Mouse (Mus musculus) heart, postnatal 14 days (tissue): ENCODE data around the gene Trim2. TPM values are rescaled to one million over a fixed set of nuclear protein-coding genes. Genes with fewer than 3 reads are reported as not detected.
A peak's percentile ranks its signal among the peaks of the same experiment; 100 is the strongest.

Experiments used
- DNase-seq, 2 experiments: peaks; one replicate each; pipeline ENCODE4 v3.0.0; 2021 to 2022
- intact Hi-C: fragments of 180-260 bp; cut with DNase I; formaldehyde crosslinking; loops from one replicate; pipeline ENCODE4 v1.15.1; 2025
- total RNA-seq, 2 experiments: library from RNA; stranded (reverse); gene quantifications; 2 replicates each; pipeline ENCODE4 v1.2.3; 2021

Gene Trim2
- total RNA-seq, 2 experiments from 2014 or later, result 6.9 to 8.5 TPM

DNA sequence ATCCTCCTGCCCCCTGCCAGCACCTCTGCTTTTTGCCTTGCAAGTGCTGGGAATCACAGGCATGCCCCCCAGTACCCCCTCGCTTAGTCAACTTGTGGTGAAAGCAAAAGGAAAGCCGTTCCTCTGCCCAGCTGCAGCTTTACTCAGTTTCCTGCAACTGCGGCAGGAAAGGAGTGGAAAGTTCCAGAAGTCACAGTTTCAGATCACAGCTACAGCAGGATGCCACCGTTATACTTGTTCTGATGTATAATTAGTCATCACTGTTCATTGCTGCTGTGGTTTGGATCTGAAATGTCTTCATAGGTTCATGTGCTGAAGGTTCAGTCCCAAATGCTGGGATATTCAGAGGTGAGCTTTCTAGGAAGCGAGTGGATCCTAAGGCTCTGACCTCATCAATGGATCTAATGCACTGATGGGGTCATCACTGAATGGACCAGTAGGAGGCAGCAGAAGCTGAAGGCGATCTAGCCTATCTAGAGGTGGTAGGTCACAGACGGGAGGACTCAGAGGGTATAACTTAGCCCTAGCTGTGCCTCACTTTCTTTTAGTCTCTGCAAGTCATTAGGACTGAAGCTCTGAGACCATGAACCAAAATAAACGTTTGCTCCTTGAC is 137.2 kb downstream of the Trim2 start:
- DNase-seq, result no peak
- intact Hi-C loops, result no loop called here

DNA sequence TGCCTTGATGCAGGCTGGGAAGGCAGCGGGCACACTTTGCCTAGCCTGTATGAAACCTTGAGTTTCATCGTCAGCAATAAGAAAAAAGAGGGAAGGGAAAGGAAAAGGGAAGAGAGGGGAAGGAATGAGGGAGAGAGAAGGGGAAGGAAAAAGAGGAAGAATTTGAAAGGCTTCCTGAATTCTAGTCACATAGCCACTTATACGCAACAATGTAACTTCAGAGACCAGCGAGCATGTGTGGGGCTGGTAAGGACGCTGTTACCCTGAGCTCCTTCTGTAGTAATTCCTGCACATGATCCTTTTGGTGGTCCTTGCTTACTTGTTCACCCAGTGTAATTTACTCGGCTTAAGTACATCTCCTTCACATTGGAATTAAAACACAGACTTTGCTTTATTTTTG is 137.7 kb downstream of the Trim2 start:
- intact Hi-C loops, result no loop called here
- no peak for DNase-seq

DNA sequence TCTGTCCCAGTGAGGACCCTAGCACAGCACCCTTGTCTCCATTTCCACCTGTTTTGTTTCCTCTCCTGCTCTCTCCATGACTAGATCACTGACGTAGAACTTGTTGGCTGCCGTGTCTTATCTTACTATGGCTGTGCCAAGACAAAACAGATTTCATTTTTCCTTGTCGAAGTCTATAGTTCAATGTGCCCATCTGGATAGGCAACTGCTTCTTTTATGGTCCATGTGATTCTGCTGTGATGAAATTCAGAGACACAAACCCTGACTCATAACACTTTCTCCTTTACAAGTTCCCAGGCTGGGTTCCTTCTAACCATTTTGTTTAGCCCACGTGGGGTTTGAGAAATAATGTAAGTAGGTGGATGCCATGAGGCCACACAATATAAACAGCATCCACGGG is 140.6 kb downstream of the Trim2 start:
- intact Hi-C loops, result no loop called here

DNA sequence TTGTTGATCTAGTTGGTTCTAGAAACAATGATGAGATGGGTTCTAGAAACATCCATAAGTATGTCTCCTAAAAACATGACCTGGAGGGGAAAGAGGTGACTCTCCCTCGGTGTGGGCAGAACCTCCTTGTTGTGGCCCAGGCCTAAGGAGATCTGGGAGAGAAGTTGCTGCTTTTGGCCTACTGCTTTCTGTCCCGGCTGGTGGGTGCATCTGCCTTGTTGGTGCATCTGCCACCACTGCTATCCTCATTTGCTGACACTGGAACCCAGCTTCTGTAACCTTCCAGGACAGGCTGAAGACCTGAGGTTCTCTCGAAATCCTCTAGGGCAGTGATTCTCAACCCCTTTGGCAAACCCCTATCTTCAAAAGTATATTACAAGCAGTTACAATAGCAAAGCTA is 141.3 kb downstream of the Trim2 start:
- DNase-seq, result no peak
- intact Hi-C loops, result no loop called here

More for the DNA sequence above, 140.6 kb downstream of the Trim2 start:
- no peak for DNase-seq

GRCm38 (mm10) chr3:84157559-84158350 is 148.9 kb downstream of the Trim2 start:
- no peak for DNase-seq
- intact Hi-C loops, result loop anchor here (5.0 to 10.0 kb wide), 2 partner anchors 120 to 213 kb away; no protein-coding TSS in a partner anchor

GRCm38 (mm10) chr3:84157011-84157410 is 149.7 kb downstream of the Trim2 start:
- intact Hi-C loops, result loop anchor here (5.0 to 10.0 kb wide), 2 partner anchors 120 to 212 kb away; no protein-coding TSS in a partner anchor
- DNase-seq, result no peak

DNA sequence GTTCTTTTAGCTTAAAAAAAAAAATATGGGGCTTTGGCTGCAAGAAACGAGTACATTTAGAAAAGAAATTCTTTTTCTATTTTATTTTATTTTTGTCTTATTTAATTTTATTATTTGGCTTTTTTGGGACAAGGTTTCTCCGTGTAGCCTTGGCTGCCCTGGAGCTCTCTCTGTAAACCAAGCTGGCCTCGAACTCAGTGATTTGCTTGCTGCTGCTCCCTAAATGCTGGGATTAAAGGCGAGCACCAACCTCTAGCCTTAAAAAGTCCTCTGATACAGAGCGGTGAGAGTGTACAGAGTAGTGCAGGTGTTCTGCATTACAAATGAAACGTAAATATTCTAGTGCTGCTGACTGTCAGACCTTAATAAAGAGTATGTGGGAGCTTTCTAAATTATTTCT is 150.6 kb downstream of the Trim2 start:
- no peak for DNase-seq
- intact Hi-C loops, result loop anchor here (5.0 to 10.0 kb wide), 2 partner anchors 119 to 211 kb away; no protein-coding TSS in a partner anchor

- DNase-seq, result peak; percentile 99
Measured at GRCm38 (mm10) chr3:84155558-84156006, 151.1 kb downstream of the Trim2 start, which contains the start of gene Mnd1. Gene Mnd1, minus strand, starts transcription at chr3:84155786.

GRCm38 (mm10) chr3:84155146-84155545 is 151.5 kb downstream of the Trim2 start:
- intact Hi-C loops, result loop anchor here (5.0 to 10.0 kb wide), 2 partner anchors 118 to 210 kb away; no protein-coding TSS in a partner anchor
- no peak for DNase-seq

More at GRCm38 (mm10) chr3:84155558-84156006, 151.1 kb downstream of the Trim2 start, which contains the start of gene Mnd1:
- intact Hi-C loops, result loop anchor here (5.0 to 10.0 kb wide), 2 partner anchors 118 to 211 kb away; no protein-coding TSS in a partner anchor

GRCm38 (mm10) chr3:84154721-84155141 is 151.9 kb downstream of the Trim2 start:
- intact Hi-C loops, result loop anchor here (5.0 to 10.0 kb wide), 2 partner anchors 117 to 210 kb away; no protein-coding TSS in a partner anchor
- no peak for DNase-seq

- intact Hi-C loops, result loop anchor here (10.0 kb wide), 1 partner anchor 205 kb away; no protein-coding TSS in a partner anchor
- DNase-seq, result no peak
Measured at GRCm38 (mm10) chr3:84149831-84150230, 156.8 kb downstream of the Trim2 start.

- no peak for DNase-seq
- intact Hi-C loops, result no loop called here
Measured at GRCm38 (mm10) chr3:84140947-84141346, 165.7 kb downstream of the Trim2 start.

DNA sequence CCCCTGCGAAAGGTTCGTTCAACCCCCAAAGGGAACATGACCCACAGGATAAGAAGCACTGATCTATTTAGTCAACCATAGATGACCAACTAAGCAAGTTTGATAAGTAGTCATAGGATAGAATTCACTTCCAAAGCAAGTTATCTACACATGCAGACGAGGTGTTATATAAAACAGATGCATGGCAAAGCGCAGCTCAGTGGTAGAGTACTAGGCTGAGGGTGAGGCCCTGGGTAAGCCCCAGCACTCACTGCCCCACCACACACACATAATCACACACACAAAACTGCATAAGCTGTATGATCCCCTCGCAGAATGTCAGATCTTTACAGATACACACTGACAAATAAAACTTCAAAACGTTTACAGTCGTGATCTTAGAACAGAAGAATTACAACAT is 170.2 kb downstream of the Trim2 start:
- DNase-seq, result no peak
- intact Hi-C loops, result no loop called here

DNA sequence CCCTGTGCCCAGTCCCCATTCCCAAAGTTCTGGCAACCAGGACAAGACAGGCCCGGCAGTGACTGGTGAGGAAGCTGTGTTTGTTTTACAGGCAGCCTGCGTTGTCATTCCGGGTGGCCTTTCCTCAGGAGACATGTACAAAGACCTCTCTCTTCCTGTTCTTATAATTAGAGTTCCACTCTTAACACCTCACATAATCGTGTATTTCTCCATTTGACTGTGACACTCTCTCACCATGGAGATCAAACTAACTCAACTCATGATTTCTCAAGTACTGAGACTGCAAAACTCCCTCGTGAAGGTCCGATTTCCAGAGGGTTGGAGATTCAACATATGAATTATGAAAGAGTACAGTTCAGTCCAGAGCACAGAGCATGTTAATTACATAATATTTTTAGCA is 170.7 kb downstream of the Trim2 start:
- DNase-seq, result no peak
- intact Hi-C loops, result no loop called here

DNA sequence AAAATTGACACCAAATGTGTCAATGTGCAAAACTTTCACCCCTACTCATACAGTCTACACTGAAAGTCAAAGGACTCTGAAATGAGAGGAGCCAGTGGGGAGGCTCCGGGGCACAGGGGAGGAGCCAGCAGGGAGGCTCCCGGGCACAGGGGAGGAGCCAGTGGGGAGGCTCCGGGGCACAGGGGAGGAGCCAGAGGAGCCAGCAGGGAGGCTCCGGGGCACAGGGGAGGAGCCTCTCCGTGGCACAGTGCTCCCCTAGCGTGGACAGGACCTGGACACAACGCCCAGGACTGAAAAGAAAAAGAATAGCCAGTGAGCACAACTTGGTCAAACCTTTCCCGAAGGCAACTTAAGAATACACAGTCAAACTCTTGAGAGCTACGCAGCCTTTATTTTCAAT is 171.3 kb downstream of the Trim2 start:
- no peak for DNase-seq
- intact Hi-C loops, result no loop called here

GRCm38 (mm10) chr3:84131369-84131768 is 175.3 kb downstream of the Trim2 start:
- DNase-seq, result no peak
- intact Hi-C loops, result no loop called here

DNA sequence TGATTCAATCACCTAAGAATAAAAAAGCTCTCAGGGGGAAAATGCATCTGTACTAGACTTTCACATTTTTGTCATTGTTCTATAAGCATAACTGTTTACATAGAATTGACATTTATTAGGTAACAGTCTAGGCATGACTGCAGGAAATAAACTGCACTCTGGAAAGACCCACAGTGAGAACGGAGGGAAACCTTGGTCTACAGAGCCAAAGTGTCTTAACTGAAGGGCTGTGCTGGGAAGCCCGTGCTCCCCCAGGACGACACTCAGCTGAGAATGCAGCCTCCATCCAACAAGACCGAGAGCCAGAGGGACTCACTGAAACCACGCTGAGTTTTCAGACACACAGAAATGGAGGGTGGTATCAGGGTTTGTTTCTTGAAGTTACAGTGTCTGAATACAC is 175.9 kb downstream of the Trim2 start:
- intact Hi-C loops, result no loop called here

DNA sequence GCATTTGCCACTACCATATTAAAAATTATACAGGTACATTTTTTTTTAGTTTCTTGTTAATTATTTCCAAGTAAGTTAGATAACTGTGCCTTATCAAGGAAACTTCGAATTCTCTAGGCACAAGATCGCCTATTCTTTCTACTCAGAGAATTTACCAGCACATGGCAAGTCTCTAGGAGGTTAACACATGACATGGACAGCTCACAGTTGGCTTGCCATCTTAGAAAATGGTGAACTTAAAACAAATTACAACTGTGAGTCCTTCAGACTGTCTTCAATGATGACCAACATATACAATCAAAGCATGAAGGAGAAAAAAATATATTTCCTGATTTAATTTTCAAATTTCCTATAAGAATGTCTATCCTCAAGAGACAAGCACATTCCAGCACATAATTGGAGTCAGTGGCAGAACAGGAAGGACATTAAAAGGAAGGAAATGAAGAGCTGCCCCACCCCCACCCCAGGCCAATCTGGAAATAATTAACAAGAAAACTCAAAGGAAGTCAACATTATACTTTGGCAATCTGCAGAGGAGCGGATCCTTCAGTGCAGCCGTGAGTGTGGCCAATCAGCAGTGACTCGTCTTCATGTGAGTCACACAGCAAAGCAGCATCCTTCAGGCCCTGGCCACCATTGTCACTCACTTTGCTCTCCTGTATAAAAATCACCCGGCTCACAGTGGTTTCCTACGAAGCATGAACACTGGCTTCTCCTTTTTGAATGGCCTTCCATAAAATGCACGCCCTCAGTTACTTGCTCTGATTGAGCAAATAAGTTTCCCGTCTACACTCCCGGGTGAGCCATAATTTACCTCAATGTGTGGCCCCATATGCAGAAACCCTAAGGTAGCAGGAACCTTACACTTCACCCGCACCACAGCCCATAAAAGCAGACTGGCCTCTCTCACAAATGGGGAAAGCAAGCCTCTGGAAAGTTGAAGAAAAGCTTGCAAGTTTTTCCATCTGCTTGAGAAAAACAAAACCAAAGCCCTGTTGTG is 177.5 kb downstream of the Trim2 start:
- DNase-seq, result no peak
- intact Hi-C loops, result loop anchor here (10.0 kb wide), 1 partner anchor 214 kb away; no protein-coding TSS in a partner anchor

More for the DNA sequence above, 175.9 kb downstream of the Trim2 start:
- DNase-seq, result no peak

- intact Hi-C loops, result loop anchor here (10.0 kb wide), 1 partner anchor 213 kb away; no protein-coding TSS in a partner anchor
- DNase-seq, result no peak
Measured at GRCm38 (mm10) chr3:84127431-84127830, 179.2 kb downstream of the Trim2 start.

DNA sequence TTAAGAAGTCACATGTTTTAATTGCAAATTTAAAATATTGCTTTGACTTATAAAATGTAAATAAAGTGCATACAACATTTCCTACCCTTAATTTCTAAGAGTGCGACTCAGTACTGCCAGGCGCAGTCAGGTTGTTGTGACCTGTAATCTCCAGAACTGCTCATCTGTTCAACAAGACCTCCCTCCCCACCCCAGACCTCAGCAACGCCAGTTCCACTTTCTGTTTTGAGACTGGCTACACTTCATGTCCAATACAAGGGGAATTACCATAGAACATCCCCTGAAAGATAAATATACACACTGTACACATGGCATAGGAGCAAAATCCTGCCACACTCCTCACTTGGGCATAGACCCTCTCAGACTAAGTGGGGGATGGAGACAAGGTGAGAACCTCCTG is 180.0 kb downstream of the Trim2 start:
- intact Hi-C loops, result loop anchor here (10.0 kb wide), 1 partner anchor 212 kb away; no protein-coding TSS in a partner anchor

More for the DNA sequence above, 180.0 kb downstream of the Trim2 start:
- DNase-seq, result no peak
